ENCODE assay signal across 23 mouse cellular contexts in genomic region chr8:113669924-113670323, GRCm38 (mm10). TPM values are rescaled to one million over a fixed set of nuclear protein-coding genes. Genes with fewer than 3 reads are reported as not detected.
"Had no signal": no experiment of that assay in that cellular context is flagged by ENCODE, and none has a peak within 500 bp of the region (broad histone marks: within the 10 kb centered on the region; RNA-seq: fewer than 3 reads in every experiment).

No protein-coding gene starts in this region.

- H3K9ac ChIP-seq: liver, embryonic 13.5 days; midbrain, embryonic 12.5 days; neural tube, embryonic 13.5 days; stomach, embryonic 15.5 days had no signal

- H3K4me3 ChIP-seq: left cerebral cortex, adult 2 months; liver, embryonic 13.5 days; midbrain, embryonic 12.5 days; myocyte; neural tube, embryonic 13.5 days; stomach, embryonic 15.5 days had no signal

- H3K27me3 ChIP-seq: liver, embryonic 13.5 days; midbrain, embryonic 12.5 days; neural tube, embryonic 13.5 days; stomach, embryonic 15.5 days had no signal

- H3K27ac ChIP-seq: kidney, postnatal 0 days; left cerebral cortex, adult 2 months; liver, embryonic 13.5 days; midbrain, embryonic 12.5 days; neural tube, embryonic 13.5 days; stomach, embryonic 15.5 days had no signal

- H3K4me1 ChIP-seq: liver, embryonic 13.5 days; stomach, embryonic 15.5 days had no signal

- H3K36me3 ChIP-seq: liver, embryonic 13.5 days; midbrain, embryonic 12.5 days; neural tube, embryonic 13.5 days; stomach, embryonic 15.5 days had no signal

- H3K4me2 ChIP-seq: liver, embryonic 13.5 days; midbrain, embryonic 12.5 days; neural tube, embryonic 13.5 days; stomach, embryonic 15.5 days had no signal

- DNase-seq: kidney, postnatal 25 days; layer of hippocampus, postnatal 36 days; liver, embryonic 13.5 days; lung, adult 2 months; lung, postnatal 14 days; lung, postnatal 4 days; retina, postnatal 1 day; right cerebral cortex, postnatal 25 days; spleen, adult 18-20 months; thymus, postnatal 25 days had no signal

- H3K9me3 ChIP-seq: liver, embryonic 13.5 days; midbrain, embryonic 12.5 days; neural tube, embryonic 13.5 days; stomach, embryonic 15.5 days had no signal

RNA-seq across cellular contexts. Expression of gene Syce1l, which starts 26.9 kb away (rescaled TPM):
- total RNA-seq: layer of hippocampus, postnatal 36 days; liver, adult 2 months; megakaryocyte progenitor cell, adult 5-6 weeks; monocyte, adult 5-6 weeks; neutrophil, adult 5-6 weeks had no signal
- polyA plus RNA-seq: kidney, embryonic 14.5 days; kidney, postnatal 0 days; liver, adult 2 months; liver, embryonic 13.5 days; liver, embryonic 16.5 days; lung, adult 2 months; lung, embryonic 16.5 days; midbrain, embryonic 12.5 days; myocyte; neural tube, embryonic 13.5 days; stomach, embryonic 15.5 days had no signal
